Mouse (Mus musculus): ENCODE data around the gene Tmem213. TPM values are rescaled to one million over a fixed set of nuclear protein-coding genes. Genes with fewer than 3 reads are reported as not detected.

Gene Tmem213
- not detected for polyA plus RNA-seq (2017; shearing (Covaris generic))

DNA sequence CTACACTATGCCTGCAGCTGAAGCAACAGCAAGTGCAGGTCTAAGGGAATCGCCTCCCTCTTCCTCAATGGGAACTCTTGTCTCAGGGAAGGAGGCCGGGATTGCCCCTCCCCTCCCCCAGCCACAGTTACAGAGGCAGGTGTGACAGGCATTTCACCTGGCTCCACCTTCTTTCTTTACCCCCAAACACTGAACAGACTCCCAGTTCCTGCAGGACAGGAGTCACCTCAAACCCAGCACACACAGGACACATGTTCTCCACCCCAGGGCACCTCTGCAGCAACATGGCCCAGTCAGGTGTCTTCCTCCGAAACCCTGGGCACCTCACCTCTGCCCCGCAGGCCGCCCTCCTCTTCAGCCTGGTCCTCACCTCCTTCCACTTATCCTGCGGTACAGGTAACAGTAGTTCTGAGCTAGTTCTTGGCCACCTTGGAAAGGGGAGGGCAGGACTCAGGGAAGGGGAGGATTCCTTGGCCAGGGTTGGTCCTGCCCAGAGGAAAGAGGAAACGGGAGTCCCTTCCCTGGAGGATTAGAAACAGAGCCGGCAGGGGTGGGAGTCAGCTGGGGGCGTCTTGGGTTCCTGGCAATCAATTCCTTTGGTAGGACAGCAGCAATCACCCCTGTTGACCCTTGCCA, at the start of gene Tmem213:
Tmem213 (plus strand) TSS at position 96 of the 636 bp plus-strand sequence.

DNA sequence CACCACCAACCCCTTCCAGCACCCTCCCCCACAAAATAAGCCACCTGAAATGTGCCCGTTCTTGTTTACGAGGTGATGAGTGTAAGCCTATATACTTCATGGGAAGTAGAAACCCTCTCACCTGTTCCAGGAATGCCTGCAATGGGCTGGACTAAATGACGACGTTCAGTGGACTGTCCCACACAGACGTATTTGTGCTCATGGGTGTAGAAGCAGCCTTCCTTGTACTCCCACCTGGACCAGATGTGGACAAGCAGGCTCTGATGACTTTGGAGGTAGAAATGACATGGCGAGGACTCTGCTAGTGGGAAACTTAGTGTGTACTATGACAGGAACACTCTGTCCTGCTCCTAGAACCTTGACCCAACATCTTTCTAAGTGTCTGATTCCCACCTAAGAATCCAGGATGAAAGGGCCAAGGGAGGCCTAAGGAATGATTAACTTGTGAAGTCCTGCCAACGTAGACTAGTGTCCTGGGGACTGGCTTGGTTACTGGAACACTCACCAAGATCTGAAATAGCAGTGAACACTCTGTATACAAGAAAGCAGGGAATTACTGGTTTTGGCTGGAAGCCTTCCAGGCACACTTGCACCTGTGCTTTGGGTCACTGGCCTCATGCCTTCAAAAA, 15.3 kb downstream of the Tmem213 start, which contains the start of gene Atp6v0a4:
Atp6v0a4 (minus strand) TSS at position 380 of the 629 bp plus-strand sequence.

Other genes starting within 250 kb of the Tmem213 start
- 6.1 TPM for gene Trim24, start 238.4 kb upstream of the Tmem213 start, polyA plus RNA-seq (2017; shearing (Covaris generic))
- not detected for gene Svopl, start 62.3 kb upstream of the Tmem213 start, polyA plus RNA-seq (2017; shearing (Covaris generic))
- not detected for gene Atp6v0a4, start 15.3 kb downstream of the Tmem213 start, polyA plus RNA-seq (2017; shearing (Covaris generic))
- not detected for gene D630045J12Rik, start 144.8 kb downstream of the Tmem213 start, polyA plus RNA-seq (2017; shearing (Covaris generic))
- gene Zc3hav1l, start 190.0 kb downstream of the Tmem213 start, polyA plus RNA-seq (2017; shearing (Covaris generic)), result 0.57 TPM
- gene Zc3hav1, start 245.3 kb downstream of the Tmem213 start, polyA plus RNA-seq (2017; shearing (Covaris generic)), result 129 TPM